Mouse (Mus musculus) ES-E14 (cell line): ENCODE measurements at regions not wholly inside any gene's neighbourhood (a gene's known extent, or its start where the extent isn't known, plus 50 kb on each side); places are given as distances from the start of the nearest gene placed in this dataset.

Source experiments
- MAFK ChIP-seq: IDR thresholded peaks from 2 replicates; pipeline ENCODE4 v1.6.1; 2014; ENCODE audit warnings: mild to moderate bottlenecking, low read depth, low read length, inconsistent platforms; ENCODE audit not compliant: insufficient read depth
- ZC3H11A ChIP-seq: IDR thresholded peaks from 2 replicates; pipeline ENCODE4 v1.6.1; 2012; ENCODE audit warnings: low read depth, mild to moderate bottlenecking, inconsistent platforms, low read length, borderline replicate concordance

DNA sequence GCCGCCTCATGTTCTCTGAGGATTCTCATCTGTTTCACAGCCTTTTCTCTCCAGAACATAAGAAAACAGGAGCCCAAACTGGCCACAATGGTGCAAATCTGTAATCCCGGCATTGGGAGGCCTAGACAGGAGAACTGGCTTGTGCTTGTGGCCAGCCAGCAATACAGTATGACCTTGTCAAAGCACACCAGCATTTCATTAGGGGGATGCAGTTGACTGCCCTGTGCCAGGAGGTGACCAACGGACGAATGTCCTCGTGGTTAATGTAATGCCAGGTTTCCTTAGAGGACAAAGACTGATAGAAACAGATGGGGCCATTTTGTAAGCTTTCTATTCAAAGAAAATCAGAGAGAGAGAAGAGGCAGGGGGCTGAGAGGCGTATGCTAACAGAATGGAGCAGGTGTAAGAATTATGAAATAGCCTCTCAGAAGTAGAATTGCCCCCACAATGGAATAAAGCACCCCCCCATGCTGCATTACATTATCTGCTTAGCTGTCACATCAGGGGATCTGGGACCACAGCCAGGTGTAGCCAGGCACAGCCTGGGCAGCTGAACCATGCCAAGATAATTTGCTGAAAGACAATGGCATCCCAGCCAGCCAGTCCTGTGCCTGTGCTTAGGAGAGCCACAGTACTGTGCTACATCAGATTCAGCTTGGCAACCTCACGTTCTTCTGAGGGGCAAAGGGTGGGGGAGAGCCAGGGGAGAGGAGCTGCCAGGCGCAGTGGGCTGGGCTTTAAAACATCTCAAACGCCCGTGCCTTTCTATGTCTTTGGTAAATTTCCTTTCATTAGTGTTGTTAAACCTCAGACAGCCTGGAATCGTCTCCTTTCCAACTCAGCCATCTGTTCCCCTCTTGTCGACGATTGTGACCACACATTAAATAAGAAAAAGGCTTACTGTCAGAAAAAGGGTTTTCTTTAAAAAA, 167.9 kb downstream of the Gm19410 start:
- TF ChIP-seq MAFK (no peak), ZC3H11A (no peak)
